Mouse (Mus musculus) limb, embryonic 13.5 days (tissue): ENCODE results near the gene Ccdc9b. TPM values are rescaled to one million over a fixed set of nuclear protein-coding genes. Genes with fewer than 3 reads are reported as not detected.

Experiments used
- ATAC-seq: fragments of 200-750 bp; cut with Nextera tagmentation; 2 replicates; pipeline ENCODE4 v1.8.0; 2017; ENCODE audit warnings: low read depth, moderate number of reproducible peaks, moderate TSS enrichment; ENCODE audit not compliant: low FRiP score
- H3K27ac ChIP-seq: fragments of 300-500 bp; sonication (generic); 2 replicates; pipeline ENCODE4 v1.5.1; 2015; ENCODE audit warnings: inconsistent platforms, mild to moderate bottlenecking, moderate library complexity
- H3K27me3 ChIP-seq: fragments of 300-500 bp; sonication (generic); 2 replicates; pipeline ENCODE4 v1.6.1; 2015; ENCODE audit warnings: mild to moderate bottlenecking, inconsistent platforms
- H3K36me3 ChIP-seq: fragments of 300-500 bp; sonication (generic); 2 replicates; pipeline ENCODE4 v1.6.1; 2015; ENCODE audit warnings: inconsistent platforms, mild to moderate bottlenecking, moderate library complexity
- H3K4me1 ChIP-seq: fragments of 300-500 bp; sonication (generic); 2 replicates; pipeline ENCODE4 v1.6.1; 2015; ENCODE audit warnings: inconsistent platforms
- H3K4me2 ChIP-seq: fragments of 300-500 bp; sonication (generic); replicated peaks from 2 replicates; pipeline ENCODE4 v1.6.1; 2015; ENCODE audit warnings: inconsistent platforms, mild to moderate bottlenecking, moderate library complexity
- H3K4me3 ChIP-seq: fragments of 300-500 bp; sonication (generic); 2 replicates; pipeline ENCODE4 v1.5.1; 2015; ENCODE audit warnings: moderate library complexity, mild to moderate bottlenecking, inconsistent platforms
- H3K9ac ChIP-seq: fragments of 300-500 bp; sonication (generic); 2 replicates; pipeline ENCODE4 v1.6.1; 2015; ENCODE audit warnings: mild to moderate bottlenecking, inconsistent platforms
- H3K9me3 ChIP-seq: fragments of 300-500 bp; sonication (generic); 2 replicates; pipeline ENCODE4 v1.6.1; 2016; ENCODE audit warnings: inconsistent platforms
- WGBS: fragments of 180-500 bp; shearing (Covaris S2); methylation state at CpG from one replicate; pipeline ENCODE4 v1.1.7; 2015; 5-methylcytosine and 5-hydroxymethylcytosine counted together
- polyA plus RNA-seq: library from polyadenylated mRNA; unstranded; fragments of >200 nt; fragmentation: Nextera tagmentation; extraction: Ambion mirVana; gene quantifications from 2 replicates; pipeline ENCODE4 v1.2.1, GENCODE M21; 2015

Ccdc9b gene
- polyA plus RNA-seq, 1 experiment from 2014 or later = 0.85 TPM

DNA sequence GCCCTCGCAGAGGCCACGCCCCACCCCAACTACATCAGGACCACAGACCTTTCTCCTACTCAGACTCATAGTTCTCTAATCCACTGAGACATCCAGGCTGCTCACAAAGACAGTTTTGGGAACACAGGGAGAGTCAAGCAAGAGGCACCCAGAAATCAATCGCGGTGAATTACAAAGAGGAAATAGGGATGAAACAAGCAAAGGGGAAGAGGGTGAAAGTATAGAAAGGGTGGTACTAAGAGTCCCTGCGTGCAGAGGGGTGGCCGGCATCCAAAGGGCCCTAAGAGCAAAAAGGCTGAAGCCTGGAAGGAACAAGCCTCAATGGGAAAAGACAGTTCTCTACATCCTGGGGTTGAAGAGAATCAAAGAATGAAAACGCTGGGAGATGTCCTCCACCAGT, 17.8 kb downstream of the Ccdc9b start:
- ATAC-seq = no peak
- Histone ChIP-seq H3K4me2 (peak overlapping the region; percentile 97), H3K27ac (no peak overlapping the region), H3K9me3 (no peaks in the 10 kb centered on the region), H3K9ac (peak overlapping the region; percentile 90; the same call in 1 of the 2 replicates), H3K36me3 (no peaks in the 10 kb centered on the region), H3K4me1 (peaks cover 42% of the 10 kb centered on the region), H3K4me3 (peak overlapping the region; percentile 85), H3K27me3 (peaks cover 26% of the 10 kb centered on the region)
- WGBS = 7% methylated on average over 7 of the region's 7 CpGs

DNA sequence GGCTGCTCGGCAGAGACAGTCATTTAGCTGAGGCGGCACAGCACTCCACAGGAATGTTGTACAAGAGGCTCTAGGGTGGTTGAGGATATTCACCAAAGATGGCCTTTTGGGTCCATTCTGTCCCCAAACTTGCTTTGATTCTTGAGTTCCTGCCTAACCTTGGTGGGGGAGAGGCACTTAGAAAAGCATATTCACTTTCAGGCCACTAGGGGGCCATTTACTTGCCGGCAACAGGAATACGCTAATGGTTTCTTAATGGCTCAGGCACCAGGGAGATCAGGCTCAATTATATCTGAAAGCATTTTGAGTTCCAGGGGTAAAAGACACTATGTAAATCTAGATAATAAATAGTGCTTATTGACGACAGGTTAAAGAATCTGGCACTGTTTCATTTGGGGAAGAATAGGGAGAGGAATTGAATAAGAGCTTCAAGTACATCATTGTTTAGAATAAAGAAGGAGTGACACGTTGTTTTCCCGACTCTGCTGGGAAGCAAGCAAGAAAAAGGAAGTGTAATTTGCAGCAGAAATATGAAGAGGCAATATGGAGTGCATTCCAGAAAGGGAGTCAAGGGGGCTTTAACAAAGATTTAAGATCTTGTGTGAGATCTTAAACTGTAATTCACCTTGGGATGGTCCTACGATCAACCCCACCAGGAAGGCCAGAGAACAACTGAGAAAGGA, 19.1 kb downstream of the Ccdc9b start:
- no peak overlapping the region for H3K4me3 ChIP-seq
- no peak overlapping the region for H3K27ac ChIP-seq
- H3K4me1 ChIP-seq = peaks cover 30% of the 10 kb centered on the region
- peaks cover 26% of the 10 kb centered on the region for H3K27me3 ChIP-seq
- no peak overlapping the region for H3K4me2 ChIP-seq
- no peak overlapping the region for H3K9ac ChIP-seq
- no peak for ATAC-seq
- no peaks in the 10 kb centered on the region for H3K9me3 ChIP-seq
- H3K36me3 ChIP-seq = no peaks in the 10 kb centered on the region
- 23% methylated on average over 8 of the region's 8 CpGs for WGBS

DNA sequence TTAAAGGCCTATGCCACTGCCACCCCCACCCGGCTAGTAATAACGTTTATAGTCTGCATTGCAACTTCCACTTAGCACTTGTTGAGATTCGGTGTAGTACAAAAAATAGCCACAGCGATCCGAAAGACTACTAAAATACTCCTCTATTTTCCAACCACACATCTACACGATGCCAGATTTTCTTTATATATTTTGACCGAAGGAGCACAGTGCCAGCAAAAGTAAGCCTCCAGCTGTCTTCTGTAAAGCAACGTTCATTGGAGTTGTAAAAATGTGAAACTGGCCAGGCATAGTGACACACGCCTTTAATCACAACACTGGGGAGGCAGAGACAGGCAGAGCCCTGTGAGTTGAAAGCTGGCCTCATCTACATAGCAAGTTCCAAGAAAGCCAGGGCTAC, 21.3 kb downstream of the Ccdc9b start:
- Histone ChIP-seq H3K4me3 (no peak overlapping the region), H3K9me3 (no peaks in the 10 kb centered on the region), H3K27me3 (peaks cover 26% of the 10 kb centered on the region), H3K9ac (no peak overlapping the region), H3K4me2 (no peak overlapping the region), H3K36me3 (no peaks in the 10 kb centered on the region), H3K4me1 (peaks cover 11% of the 10 kb centered on the region), H3K27ac (no peak overlapping the region)
- ATAC-seq = no peak
- WGBS = 54% methylated on average over 9 of the region's 9 CpGs

DNA sequence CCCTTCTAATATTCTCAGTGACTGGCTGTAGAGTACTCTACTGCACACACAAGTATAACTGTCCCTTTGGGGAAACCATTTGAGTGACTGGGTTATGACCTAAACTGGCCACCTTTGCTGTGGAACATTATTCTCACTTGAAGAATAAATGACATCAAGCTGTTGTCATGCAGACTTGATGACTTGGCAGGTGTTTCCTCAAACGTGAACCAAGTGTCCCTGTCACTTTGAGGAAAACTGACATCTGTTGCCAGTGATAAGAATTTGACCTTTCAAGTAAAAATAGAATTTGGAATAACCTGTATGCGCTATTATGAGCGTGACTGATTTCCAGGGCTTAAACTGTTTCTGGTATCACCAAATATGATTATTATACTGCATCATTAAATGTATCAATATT, 22.1 kb downstream of the Ccdc9b start:
- Histone ChIP-seq H3K9ac (no peak overlapping the region), H3K4me2 (no peak overlapping the region), H3K4me3 (no peak overlapping the region), H3K27me3 (peaks cover 26% of the 10 kb centered on the region), H3K27ac (no peak overlapping the region), H3K36me3 (no peaks in the 10 kb centered on the region), H3K9me3 (no peaks in the 10 kb centered on the region), H3K4me1 (peaks cover 11% of the 10 kb centered on the region)
- ATAC-seq = no peak
- WGBS = 63% methylated on average over 3 of the region's 3 CpGs

DNA sequence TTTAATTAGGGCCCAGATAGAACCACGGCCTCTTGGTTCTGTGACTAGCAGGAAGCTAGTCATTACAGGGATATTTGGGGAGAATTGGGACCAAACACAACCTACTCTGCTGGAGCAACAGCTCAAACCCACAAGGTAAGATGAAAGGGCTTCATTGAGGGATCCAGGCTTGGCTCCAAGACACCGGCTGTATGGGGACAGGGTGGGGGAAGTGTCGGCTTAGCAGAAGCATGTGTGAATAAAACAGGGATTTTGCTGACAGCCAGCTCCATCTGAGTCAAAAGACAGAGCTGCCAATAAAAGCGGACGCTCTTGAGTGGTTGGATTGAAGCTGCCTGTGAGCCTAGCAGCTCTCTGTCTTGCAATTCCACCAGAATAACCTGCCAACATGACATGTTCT, 29.1 kb downstream of the Ccdc9b start:
- Histone ChIP-seq H3K27me3 (peaks cover 56% of the 10 kb centered on the region), H3K9ac (no peak overlapping the region), H3K36me3 (no peaks in the 10 kb centered on the region), H3K9me3 (no peaks in the 10 kb centered on the region), H3K4me3 (no peak overlapping the region), H3K27ac (no peak overlapping the region), H3K4me1 (peaks cover 27% of the 10 kb centered on the region), H3K4me2 (no peak overlapping the region)
- 31% methylated on average over 5 of the region's 5 CpGs for WGBS
- ATAC-seq = no peak

DNA sequence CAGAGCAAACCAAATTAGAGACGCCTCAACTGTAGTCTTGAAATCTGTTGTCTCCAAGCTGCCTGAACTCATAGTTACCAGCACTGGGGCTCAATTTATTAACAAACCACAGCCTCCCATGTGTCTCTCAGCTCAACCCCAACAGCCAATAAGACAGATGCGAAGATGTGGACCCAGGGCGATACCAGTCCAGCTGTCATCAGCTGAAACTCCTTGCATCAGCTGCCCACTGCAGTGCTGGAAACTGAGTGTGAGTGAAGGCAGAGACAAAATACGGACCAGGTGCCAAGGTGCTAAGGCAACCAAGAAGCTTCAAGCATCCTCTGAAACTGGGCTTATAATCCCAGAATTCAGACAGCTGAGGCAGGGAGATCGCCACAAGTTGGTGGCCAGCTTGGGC, 30.5 kb downstream of the Ccdc9b start:
- Histone ChIP-seq H3K27me3 (peaks cover 68% of the 10 kb centered on the region), H3K4me2 (no peak overlapping the region), H3K4me3 (no peak overlapping the region), H3K27ac (no peak overlapping the region), H3K9ac (no peak overlapping the region), H3K4me1 (peaks cover 33% of the 10 kb centered on the region), H3K9me3 (no peaks in the 10 kb centered on the region), H3K36me3 (no peaks in the 10 kb centered on the region)
- WGBS = 83% methylated on average over 5 of the region's 5 CpGs
- no peak for ATAC-seq

DNA sequence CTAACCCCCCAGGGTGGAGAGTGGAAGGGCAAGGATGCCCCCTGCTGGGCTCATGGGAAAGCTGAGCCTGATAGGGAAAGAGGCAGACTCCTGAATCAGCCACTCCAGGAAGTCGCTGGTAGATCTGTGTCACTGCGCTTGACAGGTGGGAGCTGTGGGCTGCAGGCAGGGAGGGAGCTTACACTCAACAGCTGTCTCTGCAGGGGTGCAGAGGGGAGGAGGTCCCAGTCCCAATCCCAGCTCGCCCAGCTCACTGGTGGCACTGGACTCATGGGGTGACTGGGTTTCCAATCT, 31.9 kb downstream of the Ccdc9b start:
- no peak for ATAC-seq
- Histone ChIP-seq H3K4me3 (no peak overlapping the region), H3K27me3 (peaks cover 68% of the 10 kb centered on the region), H3K9me3 (no peaks in the 10 kb centered on the region), H3K4me2 (no peak overlapping the region), H3K27ac (no peak overlapping the region), H3K4me1 (peaks cover 33% of the 10 kb centered on the region), H3K9ac (no peak overlapping the region), H3K36me3 (no peaks in the 10 kb centered on the region)
- 8% methylated on average over 3 of the region's 3 CpGs for WGBS

DNA sequence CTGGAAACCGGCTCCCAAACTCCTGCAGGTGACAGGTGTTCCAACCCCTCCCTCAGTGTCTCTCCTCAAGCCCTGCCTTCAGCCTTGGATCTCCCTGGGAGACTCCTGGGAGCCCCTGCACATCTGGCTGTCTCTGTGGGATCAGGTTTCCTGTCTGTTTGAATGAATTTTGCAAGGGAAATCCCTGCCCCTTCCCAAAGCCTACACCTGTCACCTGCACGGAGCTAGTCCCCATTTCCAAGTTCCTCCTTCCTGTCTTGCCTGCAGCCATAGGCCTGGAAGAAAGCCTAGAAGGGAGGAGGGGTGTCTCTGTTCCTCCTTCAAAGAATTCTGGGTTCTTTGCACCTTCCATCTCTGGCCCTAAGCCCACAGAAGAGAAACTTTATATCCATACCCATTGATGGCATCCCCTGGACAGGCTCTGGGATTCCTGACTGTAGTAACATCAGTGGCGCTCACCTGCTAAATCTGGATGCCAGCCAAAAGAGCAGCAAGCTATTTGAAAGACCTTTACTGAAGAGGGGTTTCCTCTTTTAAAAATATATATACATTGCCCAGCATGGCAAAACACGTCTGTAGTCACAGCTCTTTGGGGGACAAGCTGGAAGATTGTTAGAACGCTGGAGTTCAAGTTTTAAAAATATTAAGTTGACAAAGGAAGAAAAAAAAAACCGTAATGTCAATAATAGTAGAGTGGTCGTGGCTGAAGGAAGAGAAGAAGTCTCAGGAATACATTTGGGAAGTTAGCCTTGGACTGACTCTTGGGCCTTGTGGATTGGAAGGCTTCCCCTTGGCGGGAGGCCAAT, 32.4 kb downstream of the Ccdc9b start:
- Histone ChIP-seq H3K36me3 (no peaks in the 10 kb centered on the region), H3K4me3 (no peak overlapping the region), H3K4me1 (peaks cover 33% of the 10 kb centered on the region), H3K27ac (no peak overlapping the region), H3K27me3 (peaks cover 66% of the 10 kb centered on the region), H3K9me3 (no peaks in the 10 kb centered on the region), H3K9ac (no peak overlapping the region), H3K4me2 (no peak overlapping the region)
- ATAC-seq = no peak
- 26% methylated on average over 8 of the region's 8 CpGs for WGBS

DNA sequence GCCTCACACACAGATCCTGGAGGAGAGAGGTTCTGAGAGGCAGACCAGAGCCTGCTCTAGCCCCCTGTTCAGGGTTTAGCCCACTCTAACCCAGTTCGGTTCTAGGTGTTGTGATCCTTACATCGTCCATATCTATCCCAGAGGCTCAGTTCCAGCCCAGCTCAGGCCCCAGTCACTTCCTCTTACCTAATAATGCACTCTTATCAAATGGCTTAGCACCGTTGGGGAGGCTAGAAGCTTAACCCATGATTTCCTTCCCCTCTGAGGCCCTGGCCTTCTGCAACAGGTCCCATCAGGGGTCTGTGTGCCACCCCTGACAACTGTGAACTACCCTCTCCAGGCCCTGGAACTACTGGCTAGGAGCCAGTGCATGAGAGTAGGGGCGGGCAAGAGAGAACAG, 33.3 kb downstream of the Ccdc9b start:
- Histone ChIP-seq H3K27me3 (peaks cover 64% of the 10 kb centered on the region), H3K4me2 (no peak overlapping the region), H3K9me3 (no peaks in the 10 kb centered on the region), H3K36me3 (no peaks in the 10 kb centered on the region), H3K9ac (no peak overlapping the region), H3K4me3 (no peak overlapping the region), H3K4me1 (peaks cover 33% of the 10 kb centered on the region), H3K27ac (no peak overlapping the region)
- ATAC-seq = no peak
- WGBS = 36% methylated on average over 4 of the region's 4 CpGs

DNA sequence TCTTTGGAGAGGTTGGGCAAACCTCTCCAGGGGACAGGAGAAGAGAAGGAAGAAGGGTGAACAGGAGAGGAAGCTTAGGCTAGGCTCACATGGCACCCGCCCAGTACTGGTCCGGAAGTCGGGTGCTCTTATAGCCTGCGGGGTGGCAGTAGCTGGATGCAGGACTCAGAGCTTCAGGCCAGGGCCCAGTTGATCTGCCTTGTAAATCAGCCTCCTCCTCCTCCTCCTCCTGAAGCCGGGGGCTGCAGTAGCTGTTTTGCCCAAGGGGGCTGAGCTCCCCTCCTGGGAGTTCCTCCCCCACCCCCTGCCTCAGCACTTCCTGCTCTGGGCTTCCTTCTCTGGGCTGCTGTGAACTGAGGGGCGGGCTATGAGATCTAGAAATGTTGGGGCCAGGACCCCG, 34.1 kb downstream of the Ccdc9b start, which contains the start of gene Plcb2:
Gene Plcb2, minus strand, starts transcription at position 102 of the 400 bp plus-strand sequence.
- peaks cover 32% of the 10 kb centered on the region for H3K4me1 ChIP-seq
- no peak within 1 kb of the TSS for H3K9ac ChIP-seq
- peak within 1 kb of the TSS; percentile 21 for H3K4me2 ChIP-seq
- no peaks in the 10 kb centered on the region for H3K36me3 ChIP-seq
- H3K27ac ChIP-seq = no peak within 1 kb of the TSS
- no peak within 1 kb of the TSS for H3K4me3 ChIP-seq
- WGBS = 12% methylated on average over 7 of the region's 7 CpGs
- no peak for ATAC-seq
- no peaks in the 10 kb centered on the region for H3K9me3 ChIP-seq
- peaks cover 64% of the 10 kb centered on the region for H3K27me3 ChIP-seq

DNA sequence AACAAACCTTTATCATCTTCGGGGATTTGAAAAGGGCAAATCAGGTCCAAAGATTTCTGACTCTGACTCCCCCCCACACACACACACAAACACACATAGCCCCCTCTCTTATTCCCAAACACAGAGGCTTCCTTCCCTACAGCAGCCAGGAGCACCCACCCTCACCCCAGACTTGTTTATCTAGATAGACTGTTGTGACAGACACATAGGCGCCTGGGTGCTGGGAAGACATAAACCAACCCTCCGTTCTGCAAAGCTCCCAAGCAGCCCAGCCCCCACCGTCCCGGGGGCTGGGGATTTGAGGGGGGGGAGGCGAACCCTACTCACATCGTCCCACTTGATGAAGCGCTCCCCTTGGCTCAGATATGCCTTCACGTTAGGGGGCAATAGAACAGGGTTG, 34.5 kb downstream of the Ccdc9b start:
- Histone ChIP-seq H3K36me3 (no peaks in the 10 kb centered on the region), H3K4me2 (peak overlapping the region; percentile 21), H3K4me1 (peaks cover 33% of the 10 kb centered on the region), H3K4me3 (no peak overlapping the region), H3K27ac (no peak overlapping the region), H3K9me3 (no peaks in the 10 kb centered on the region), H3K9ac (no peak overlapping the region), H3K27me3 (peaks cover 63% of the 10 kb centered on the region)
- no peak for ATAC-seq
- whole genome bisulfite sequencing = 18% methylated on average over 9 of the region's 9 CpGs

DNA sequence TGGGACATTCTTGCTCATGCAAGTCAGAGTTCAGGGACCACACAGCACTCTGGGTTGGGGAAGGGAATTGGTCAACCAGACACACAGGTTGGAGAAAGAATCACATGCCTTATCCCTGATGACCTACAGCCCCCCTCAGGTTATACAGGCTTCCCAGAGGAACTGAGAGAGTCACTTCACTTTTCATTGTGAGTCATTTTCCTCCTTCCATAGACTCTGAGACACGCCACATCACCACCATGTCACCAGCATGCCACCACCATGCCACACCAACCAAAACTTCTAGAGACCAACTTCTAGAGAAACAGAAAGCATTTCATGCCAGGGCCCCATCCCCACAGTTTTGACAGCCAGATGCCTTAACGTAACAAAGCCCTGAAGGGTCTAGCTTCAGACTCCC, 35.6 kb downstream of the Ccdc9b start:
- H3K4me1 ChIP-seq = peaks cover 36% of the 10 kb centered on the region
- no peak for ATAC-seq
- H3K4me2 ChIP-seq = no peak overlapping the region
- no peak overlapping the region for H3K4me3 ChIP-seq
- H3K9ac ChIP-seq = no peak overlapping the region
- no peaks in the 10 kb centered on the region for H3K9me3 ChIP-seq
- H3K36me3 ChIP-seq = no peaks in the 10 kb centered on the region
- no peak overlapping the region for H3K27ac ChIP-seq
- WGBS = 86% methylated on average over 2 of the region's 2 CpGs
- H3K27me3 ChIP-seq = peaks cover 61% of the 10 kb centered on the region

DNA sequence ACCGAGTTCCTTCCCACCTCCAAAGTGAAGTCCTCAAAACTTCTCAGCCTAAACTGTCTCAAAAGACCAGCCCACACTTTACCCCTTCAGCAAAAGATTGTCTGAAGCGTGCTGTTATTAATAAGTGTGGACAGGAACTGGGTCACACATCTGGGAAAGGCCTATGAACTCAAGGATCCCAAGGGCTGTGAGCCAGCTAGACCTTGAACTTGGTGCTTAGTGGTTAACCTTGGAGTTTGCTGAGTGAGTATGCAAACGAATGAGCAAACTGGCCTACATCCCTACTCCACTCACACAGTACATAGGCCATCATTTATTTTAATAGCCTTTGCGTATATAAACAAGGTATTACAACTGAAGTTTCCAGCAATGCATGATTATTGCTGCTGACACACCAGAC, 37.0 kb downstream of the Ccdc9b start:
- Histone ChIP-seq H3K36me3 (no peaks in the 10 kb centered on the region), H3K4me3 (no peak overlapping the region), H3K4me2 (no peak overlapping the region), H3K27ac (no peak overlapping the region), H3K9ac (no peak overlapping the region), H3K27me3 (peaks cover 51% of the 10 kb centered on the region), H3K9me3 (no peaks in the 10 kb centered on the region), H3K4me1 (peaks cover 34% of the 10 kb centered on the region)
- WGBS = 80% methylated on average over 4 of the region's 4 CpGs
- no peak for ATAC-seq
